Mouse (Mus musculus): ENCODE measurements around the gene Tnfrsf23.

- TF ChIP-seq GATA1 (IDR thresholded peaks at IDR 0.05; ENCODE audit: low read length) (no peak), TAL1 (IDR thresholded peaks at IDR 0.05; ENCODE audit: low read length) (no peak)
Measured at GRCm38 (mm10) chr7:143706697-143707438, 21.2 kb upstream of the Tnfrsf23 start.
